Mouse (Mus musculus) bone marrow macrophage, adult 2 months (primary cell): ENCODE data around the gene Ankrd35.

Experiments
- CTCF ChIP-seq: IDR thresholded peaks from 2 replicates; pipeline ENCODE4 v1.5.1; 2012; ENCODE audit warnings: low read depth, mild to moderate bottlenecking, low read length, moderate library complexity
- POLR2A ChIP-seq: IDR thresholded peaks from 2 replicates; pipeline ENCODE4 v1.6.1; 2012; ENCODE audit warnings: mild to moderate bottlenecking, low read depth, low read length, borderline replicate concordance

- TF ChIP-seq POLR2A (no peak), CTCF (no peak)
These were observed 10.5 kb downstream of the Ankrd35 start for GRCm38 (mm10) chr3:96680269-96680956.
